Mouse (Mus musculus) left cerebral cortex, adult 18-20 months (tissue): ENCODE data around the gene Eif1. TPM values are rescaled to one million over a fixed set of nuclear protein-coding genes. Genes with fewer than 3 reads are reported as not detected.
"Not testable (repeated sequence)": the region's sequence is repeated elsewhere in the genome, so short reads cannot be mapped to it uniquely, and the experiment has no call there.

Experiments
- DNase-seq, 2 experiments: peaks; one replicate each; pipeline ENCODE4 v3.0.0; 2021 to 2022; ENCODE audit warnings: low spot score in 2 of 2, mixed read lengths in 1 of 2
- total RNA-seq, 2 experiments: library from RNA; stranded (reverse); gene quantifications; 2 replicates each; pipeline ENCODE4 v1.2.3; 2021

Eif1 gene
- total RNA-seq, 2 experiments from 2014 or later, result 831 to 849 TPM

DNA sequence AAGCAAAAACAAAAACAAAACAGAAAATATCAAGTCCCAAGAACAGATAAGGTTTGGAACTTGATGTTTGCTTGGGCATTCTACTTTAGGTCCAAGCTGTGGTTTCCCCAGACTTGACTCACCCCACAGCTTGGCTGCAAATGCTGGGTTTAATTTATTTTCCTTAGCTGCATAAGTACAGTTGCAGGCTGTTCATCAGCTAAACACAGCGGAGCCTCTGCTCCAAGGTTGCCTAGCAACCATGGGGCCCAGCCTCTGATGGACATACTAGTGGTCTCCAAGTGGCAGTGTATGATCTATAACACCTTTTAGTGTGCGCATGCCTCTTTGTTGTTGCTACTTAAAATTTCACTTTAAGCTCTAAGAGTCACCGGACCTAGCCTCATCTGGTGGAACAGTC, 16.0 kb downstream of the Eif1 start:
- no peak for DNase-seq

DNA sequence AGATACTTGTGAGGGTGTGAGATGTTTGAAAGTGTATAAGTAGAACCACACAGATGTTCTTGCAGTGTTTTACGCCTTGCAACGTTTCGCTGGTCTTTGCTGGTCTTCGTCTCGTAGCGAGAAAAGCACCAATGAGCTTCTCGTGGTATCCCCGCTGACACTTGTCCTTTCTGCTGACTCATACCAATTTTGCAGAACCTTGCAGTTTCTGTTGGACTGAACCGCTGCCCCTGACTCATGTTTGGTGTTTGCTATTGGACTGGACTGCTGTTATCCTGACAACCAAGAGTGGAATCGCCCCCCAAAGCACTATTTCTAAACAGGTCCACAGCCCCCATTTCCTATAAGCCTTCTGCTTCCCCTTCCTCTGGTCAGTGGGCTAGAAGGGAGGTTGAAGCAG, 24.6 kb downstream of the Eif1 start:
- DNase-seq, result no peak

GRCm38 (mm10) chr11:100352076-100352857, 32.6 kb downstream of the Eif1 start:
- DNase-seq, result peak; percentile 47 to 48

GRCm38 (mm10) chr11:100355151-100355951, 35.7 kb downstream of the Eif1 start:
- peak; percentile 25 to 48 for DNase-seq

GRCm38 (mm10) chr11:100355972-100356818, 36.5 kb downstream of the Eif1 start, which contains the start of gene Hap1:
Gene Hap1 (minus strand): TSS chr11:100356128.
- DNase-seq, result peak; percentile 74

- no peak for DNase-seq
Observed at GRCm38 (mm10) chr11:100356819-100357211, 37.1 kb downstream of the Eif1 start.

DNA sequence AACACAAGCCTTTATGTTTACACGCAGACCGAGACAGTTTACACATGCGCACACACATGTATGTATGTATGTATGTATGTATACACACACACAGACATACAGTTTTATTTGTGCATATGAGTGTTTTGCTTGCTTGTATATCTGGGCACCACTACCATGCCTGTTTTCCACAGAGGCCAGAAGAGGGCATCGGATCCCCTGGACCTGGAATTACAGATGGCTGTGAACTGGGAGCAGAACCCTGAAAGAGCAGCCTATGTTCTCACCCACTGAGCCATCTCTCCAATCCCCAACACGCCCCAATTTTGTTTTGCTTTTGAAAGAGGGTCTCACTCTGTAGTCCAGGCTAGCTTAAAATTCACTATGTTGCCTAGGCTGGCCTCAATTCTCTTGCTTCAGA, 37.7 kb downstream of the Eif1 start:
- no peak for DNase-seq

GRCm38 (mm10) chr11:100360175-100360574, 40.5 kb downstream of the Eif1 start:
- DNase-seq, result no peak

GRCm38 (mm10) chr11:100361059-100361458, 41.4 kb downstream of the Eif1 start:
- DNase-seq, result not testable (repeated sequence)

DNA sequence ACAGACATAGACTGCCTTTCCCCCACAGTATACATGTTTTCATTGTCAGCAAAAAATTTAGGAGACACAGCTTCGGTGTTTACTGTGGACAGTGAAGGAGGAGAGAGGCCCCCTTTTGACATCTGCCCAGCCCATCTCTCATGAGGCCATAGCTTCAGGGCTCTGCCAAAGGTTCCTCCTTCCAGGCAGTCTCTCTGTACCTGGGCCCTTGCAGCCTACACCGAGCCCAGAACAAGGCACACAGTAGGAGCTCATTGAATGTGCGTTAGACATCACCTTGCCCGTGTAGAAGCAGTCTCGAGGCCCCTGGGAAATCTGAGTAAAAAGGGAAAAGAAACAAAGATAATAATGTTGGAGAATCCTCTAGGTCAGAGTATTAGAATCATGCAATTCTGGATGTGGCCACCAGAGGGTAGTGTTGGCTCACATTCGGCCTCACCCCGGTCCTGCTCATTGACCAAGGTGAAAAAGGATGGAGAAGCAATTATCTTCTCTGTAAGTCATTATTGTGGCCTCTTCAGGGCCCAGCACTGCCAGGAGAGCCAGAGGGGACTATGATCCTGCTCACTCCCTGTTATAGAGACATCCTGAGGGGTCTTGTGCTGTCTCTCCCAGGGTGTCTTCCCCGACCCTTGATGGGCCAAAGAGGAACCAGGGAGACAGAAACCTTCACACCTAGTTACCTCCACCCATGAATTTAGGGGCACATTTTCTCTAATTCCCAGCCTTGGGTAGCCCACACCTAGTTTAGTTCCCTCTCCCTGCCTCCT, 42.7 kb downstream of the Eif1 start:
- peak; percentile 77 to 83 for DNase-seq

- DNase-seq, result peak; percentile 71 to 74
Observed at GRCm38 (mm10) chr11:100362979-100363562, 43.4 kb downstream of the Eif1 start.

DNA sequence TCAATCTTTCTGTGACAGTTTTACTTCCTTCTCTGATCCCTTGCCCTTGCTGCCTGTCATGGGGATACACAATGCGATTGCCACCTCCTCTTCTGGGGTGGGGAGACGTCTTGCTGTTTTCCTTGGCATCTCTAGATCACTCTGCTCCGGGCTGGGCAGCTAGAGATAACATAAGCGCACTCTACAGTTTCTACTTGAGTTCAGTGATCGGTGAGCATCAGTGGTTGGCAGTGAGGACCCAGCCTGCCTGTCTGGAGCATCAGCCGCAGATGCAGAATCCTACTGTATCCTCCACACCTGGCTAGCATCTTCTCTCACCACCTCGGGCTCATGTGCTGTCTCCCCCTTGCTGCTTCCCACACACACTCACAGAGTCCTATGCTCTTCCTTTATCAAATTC, 49.5 kb downstream of the Eif1 start:
- DNase-seq, result no peak

- DNase-seq, result no peak
Observed at GRCm38 (mm10) chr11:100369822-100370221, 50.1 kb downstream of the Eif1 start.

Other genes with a start within 250 kb of the Eif1 start
- gene Krt32, start 231.7 kb upstream of the Eif1 start, total RNA-seq, result not detected
- not detected for gene Krt35, start 223.6 kb upstream of the Eif1 start, total RNA-seq
- not detected for gene Krt36, start 214.3 kb upstream of the Eif1 start, total RNA-seq
- gene Krt13, start 198.3 kb upstream of the Eif1 start, total RNA-seq, result not detected
- gene Krt15, start 184.0 kb upstream of the Eif1 start, total RNA-seq, result not detected
- gene Krt19, start 171.2 kb upstream of the Eif1 start, total RNA-seq, result not detected
- 1 to 10 TPM; 3.8 to 4.9 TPM for gene Krt9, start 126.6 kb upstream of the Eif1 start, total RNA-seq
- not detected for gene Krt14, start 112.3 kb upstream of the Eif1 start, total RNA-seq
- gene Krt16, start 71.0 kb upstream of the Eif1 start, total RNA-seq, result not detected
- gene Krt17, start 58.9 kb upstream of the Eif1 start, total RNA-seq, result under 1 TPM in 1 of 2 experiments, not detected in 1; 0.28 TPM
- under 1 TPM in 1 of 2 experiments, not detected in 1; 0.35 TPM for gene Krt42, start 50.0 kb upstream of the Eif1 start, total RNA-seq
- gene Gast, start 14.5 kb downstream of the Eif1 start, total RNA-seq, result not detected
- 100 to 1,000 TPM; 147 to 179 TPM for gene Hap1, start 36.2 kb downstream of the Eif1 start, total RNA-seq
- 10 to 100 TPM; 47.2 to 49.3 TPM for gene Jup, start 77.9 kb downstream of the Eif1 start, total RNA-seq
- 10 to 100 TPM; 10.4 to 11.3 TPM for gene P3h4, start 95.0 kb downstream of the Eif1 start, total RNA-seq
- 1 to 10 TPM; 4.3 to 6.6 TPM for gene Fkbp10, start 95.8 kb downstream of the Eif1 start, total RNA-seq
- 10 to 100 TPM; 47.2 to 53.8 TPM for gene Nt5c3b, start 121.9 kb downstream of the Eif1 start, total RNA-seq
- 1 to 10 TPM in 1 of 2 experiments, under 1 TPM in 1; 0.82 to 1.2 TPM for gene Klhl10, start 122.0 kb downstream of the Eif1 start, total RNA-seq
- 100 to 1,000 TPM; 104 to 106 TPM for gene Klhl11, start 152.9 kb downstream of the Eif1 start, total RNA-seq
- 100 to 1,000 TPM; 133 to 140 TPM for gene Acly, start 208.1 kb downstream of the Eif1 start, total RNA-seq
- gene Ttc25, start 225.7 kb downstream of the Eif1 start, total RNA-seq, result 1 to 10 TPM in 1 of 2 experiments, under 1 TPM in 1; 0.98 to 1.5 TPM